Mouse (Mus musculus): ENCODE results near the gene Ppp1r12b.

The Ppp1r12b gene

DNA sequence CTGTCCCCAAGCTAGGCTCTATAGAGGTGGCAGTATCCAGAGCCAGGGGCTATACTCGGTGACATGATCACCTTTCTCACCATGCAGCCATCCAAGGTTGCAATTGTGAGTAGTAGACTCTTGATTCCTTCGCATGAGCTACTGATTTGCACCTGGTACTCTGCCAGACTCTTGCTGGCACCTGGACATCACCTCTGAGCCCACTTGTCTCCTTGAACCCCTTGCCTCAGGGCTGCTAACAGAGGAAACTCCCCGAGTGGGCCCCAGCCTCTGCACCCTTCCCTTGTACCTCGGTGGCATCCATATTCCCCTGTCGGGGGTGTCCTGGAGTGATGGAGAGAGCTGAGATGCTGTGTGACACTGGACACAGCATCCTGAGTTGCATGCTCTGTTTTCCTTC is 234.3 kb downstream of the Ppp1r12b start:
- no peak for DNase-seq (ENCODE audit: low spot score in 2 of 2)

DNA sequence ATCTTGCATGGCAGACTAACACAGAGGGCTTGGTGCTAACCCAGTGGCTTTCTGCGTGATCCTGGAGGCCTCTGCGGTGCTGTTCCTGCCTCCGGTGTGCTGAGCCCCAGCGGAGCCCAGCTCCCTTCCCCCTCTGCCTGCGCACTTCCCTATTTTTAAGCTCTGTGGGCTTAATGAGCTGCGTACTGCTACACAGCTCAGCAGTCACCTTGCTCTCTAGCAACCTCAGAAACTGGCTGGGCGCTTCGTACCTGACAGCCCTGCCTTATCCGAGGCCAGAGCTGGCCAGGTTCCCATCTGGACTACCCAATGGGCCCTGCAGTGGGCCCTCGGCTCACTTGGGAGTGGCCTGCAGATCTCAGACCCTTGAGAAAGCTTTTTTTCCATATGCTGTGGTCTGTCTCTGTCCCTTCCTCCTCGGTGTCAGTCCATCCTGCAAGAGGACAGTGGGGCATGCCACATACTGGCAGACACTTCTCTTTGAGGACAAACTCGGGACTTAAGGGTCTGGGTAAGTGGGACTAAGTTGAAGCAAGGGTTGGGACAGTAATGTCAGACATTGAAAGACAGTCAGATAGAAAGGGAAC is 235.9 kb downstream of the Ppp1r12b start:
- peak in 1 of 2 experiments; percentile 16 for DNase-seq (ENCODE audit: low spot score in 2 of 2)

DNA sequence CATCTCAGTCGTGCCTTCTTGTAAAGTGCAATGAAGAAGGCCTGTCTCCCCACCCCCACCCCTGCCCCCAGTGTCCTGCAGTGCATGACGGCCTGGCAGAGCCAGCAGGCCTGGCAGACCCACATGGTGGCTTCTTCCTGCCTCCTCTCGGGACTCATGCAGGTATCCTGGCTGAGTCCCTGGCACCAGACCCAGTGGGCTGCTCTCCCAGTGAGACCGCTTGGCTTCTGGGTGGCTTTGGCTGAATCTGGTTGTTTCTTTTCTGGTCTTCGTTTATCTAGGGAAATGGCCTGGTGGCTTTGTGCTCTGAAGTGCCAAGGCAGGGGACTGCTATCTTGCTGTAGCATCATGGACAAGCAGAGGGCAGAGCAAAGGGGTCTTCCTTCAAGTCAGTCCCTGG is 240.7 kb downstream of the Ppp1r12b start:
- DNase-seq (ENCODE audit: low spot score in 2 of 2), result no peak

DNA sequence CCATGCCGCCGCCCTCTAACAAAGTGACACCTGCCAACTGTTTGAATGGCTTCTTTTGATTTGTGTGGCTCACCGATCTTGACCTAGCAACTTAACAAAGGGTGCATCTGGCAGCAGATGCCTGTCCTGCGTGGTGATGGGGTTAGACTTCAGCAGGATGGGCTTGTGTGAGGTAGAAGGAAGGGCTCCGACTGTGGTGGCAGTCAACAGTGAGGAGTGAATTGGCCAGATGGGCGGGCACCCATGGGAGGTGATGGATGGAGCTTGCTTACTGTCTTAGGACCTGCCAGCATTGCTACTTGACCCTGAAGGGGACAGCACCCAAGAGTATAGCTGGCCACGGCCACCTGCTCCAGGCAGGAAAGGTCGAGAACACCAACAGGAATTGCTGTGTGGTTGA is 241.6 kb downstream of the Ppp1r12b start:
- DNase-seq (ENCODE audit: low spot score in 2 of 2), result no peak

DNA sequence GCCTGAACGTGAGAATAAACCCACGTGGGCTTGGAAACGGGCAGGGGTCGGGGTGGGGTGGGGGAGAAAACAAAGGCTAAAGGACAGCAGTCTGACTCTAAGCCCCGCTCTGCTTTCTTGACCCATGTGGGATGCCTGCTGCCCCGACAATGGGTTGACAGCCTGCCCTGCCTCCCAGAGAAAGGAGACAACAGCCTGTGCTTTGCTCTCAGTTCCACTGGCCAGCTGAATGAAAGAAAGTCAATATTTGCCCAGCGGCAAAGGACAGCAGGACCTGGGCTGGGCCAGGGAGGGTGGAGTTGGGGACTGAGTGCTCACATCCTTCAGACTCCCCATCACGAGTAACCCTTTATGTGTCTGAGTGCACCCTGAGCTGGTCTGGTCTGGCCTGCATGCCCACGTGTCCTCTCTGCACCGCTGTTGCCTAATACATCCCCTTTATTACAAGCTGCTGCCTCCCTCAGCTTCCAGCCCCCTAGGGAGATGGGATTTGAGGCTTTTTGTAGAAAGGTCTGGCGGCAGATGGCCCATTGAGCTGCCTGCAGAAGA is 242.2 kb downstream of the Ppp1r12b start:
- no peak for DNase-seq (ENCODE audit: low spot score in 2 of 2)

DNA sequence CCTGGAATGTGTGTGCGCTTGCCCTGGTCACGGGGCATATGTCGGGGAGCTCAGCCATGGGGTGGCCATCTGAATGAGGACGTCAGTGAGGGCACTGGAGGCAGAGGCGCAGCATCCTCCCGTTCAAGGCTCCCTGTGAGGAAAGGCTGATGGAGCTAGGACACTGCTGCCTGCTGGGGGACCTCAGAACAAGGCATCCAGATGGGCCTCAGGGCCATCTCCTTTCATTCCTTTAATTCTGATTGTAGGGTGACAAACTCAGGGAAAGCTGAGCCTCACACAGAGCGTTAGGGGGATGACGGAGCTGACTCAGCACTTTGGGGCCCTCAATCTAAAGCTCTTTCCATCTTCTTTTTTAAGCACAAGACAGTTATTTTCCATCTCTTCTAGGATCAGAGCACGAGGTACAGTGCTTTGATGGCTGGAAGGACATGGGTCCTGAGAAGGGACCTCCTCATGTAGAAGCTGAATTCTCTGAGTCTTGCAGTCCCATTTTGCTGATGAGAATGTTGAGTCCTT is 242.9 kb downstream of the Ppp1r12b start:
- no peak for DNase-seq (ENCODE audit: low spot score in 2 of 2)

DNA sequence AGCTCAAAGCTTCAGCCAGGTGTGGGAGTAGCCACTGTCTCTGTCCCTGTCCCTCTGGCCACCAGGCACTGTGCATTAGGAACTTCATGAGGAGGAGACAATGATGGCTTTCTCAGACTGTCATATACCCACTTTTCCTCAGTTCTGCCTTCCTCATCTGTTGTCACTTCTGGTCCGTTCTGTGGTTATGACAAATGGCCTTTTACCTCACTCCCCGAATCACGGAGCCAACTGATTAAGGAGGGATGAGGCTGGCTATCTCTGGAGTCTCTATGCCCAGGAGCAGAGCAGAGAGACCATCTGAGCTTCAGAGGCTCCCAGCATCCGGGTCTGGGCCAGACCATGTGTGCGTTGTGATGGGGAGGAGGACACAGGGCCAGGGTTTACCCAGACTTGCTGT is 244.1 kb downstream of the Ppp1r12b start:
- DNase-seq (ENCODE audit: low spot score in 2 of 2), result no peak

DNA sequence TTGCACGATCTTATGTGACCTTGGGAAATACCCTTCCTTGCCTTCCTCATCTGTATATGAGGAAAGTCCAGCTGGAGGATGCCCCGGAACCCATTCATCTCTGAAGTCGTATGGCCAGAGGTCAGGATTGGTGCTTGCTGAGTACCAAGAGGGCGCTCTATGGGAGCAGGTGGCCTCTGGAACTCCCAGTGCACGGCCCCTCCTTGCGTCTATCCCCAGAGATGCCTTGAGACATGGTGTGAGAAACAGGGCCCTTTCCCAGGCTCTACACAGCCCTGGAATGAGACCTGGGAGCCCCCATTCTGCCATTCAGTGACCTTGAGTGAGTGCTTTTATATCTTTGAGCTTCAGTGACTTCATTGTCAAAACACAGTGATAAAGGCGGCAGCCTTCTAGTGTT is 244.7 kb downstream of the Ppp1r12b start:
- no peak for DNase-seq (ENCODE audit: low spot score in 2 of 2)

DNA sequence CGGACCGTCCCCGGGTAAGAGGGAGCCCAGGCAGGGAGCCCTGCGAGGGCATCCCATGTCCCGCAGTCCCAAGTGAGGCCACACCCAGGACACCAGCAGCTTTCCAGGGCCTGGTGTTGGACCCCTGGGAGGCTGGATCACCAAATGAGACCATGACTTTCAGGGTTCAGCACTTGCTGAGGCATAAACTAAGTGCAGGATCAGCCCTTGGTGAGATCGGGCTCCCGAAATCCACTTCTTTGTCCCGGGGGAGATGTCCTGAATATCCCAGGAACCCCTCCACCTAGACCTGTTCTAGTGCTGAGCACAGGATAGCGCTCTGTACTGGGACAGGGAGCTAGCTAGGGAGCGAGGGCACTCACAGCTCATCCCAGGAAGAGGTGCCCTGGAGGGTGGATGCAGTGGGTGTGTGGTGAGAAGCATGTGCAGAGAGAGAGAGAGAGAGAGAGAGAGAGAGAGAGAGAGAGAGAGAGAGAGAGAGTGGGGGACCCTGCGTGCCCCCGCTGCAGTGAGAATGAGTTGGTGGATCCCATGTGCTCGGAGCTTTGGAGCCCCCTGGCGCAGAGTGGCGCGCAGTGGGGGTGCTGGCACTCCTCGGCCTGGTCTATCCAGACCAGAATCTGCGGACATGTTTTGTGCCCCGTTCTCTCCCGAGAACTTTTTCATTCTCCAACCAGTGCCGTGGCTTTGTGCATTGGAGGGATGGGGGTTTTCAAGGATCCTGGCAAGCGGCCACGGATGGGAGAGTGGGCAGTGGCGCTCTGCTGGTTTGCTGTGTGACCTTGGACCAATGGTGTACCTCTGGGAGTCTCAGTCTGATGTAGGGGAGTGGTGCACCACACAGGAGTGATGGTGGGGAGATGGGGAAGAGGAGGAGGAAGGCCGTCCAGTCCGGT is 246.1 kb downstream of the Ppp1r12b start:
- no peak for DNase-seq (ENCODE audit: low spot score in 2 of 2)

DNA sequence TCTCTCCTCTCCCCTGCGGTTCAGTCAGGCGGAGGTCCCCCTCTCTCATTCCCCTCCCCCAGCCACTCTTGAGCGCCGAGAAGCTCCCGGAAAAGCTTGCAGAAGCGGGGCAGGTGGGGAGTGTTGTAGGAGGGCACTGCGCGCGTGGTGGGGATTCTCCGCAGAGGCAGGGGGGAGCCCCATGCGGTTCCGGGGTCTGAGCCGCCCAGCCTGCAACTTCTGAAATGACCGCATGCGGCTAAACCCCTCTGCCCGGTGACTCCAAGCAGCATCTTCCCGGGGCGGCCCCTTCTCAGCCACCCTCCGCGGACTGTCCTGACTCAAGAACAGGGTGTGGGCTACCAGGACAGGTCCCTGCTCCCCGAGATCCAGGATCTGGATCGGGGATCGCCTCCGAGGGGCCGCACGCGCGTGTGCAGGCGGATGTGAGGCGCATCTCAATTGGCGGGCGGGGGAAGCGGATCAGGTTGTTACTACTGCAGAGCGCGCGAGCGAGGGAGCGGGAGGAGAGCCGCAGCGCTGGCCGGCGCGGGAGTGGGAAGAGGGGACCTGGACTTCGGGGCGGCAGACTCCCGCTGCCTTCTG is 246.8 kb downstream of the Ppp1r12b start:
- no peak for DNase-seq (ENCODE audit: low spot score in 2 of 2)

DNA sequence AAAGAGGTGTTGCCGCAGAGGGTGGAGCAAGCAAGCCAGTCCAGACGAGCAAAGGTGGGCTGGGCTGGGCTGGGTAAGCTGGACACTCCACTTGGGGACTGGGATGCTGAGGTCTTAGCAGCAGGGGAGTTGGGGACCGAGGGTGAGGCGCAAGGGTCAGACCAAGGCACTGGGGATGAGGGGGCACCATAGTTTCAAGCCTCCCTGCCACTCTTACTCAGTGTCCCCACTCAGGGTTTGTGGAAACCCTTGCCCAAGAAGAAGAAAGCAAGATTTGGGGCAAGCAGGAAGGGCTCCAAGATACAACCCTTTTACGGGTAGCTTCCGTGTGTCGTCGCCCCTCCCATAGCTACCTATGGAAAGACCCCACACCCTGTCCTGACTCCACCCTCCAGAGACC is 247.5 kb downstream of the Ppp1r12b start:
- no peak for DNase-seq (ENCODE audit: low spot score in 2 of 2)

DNA sequence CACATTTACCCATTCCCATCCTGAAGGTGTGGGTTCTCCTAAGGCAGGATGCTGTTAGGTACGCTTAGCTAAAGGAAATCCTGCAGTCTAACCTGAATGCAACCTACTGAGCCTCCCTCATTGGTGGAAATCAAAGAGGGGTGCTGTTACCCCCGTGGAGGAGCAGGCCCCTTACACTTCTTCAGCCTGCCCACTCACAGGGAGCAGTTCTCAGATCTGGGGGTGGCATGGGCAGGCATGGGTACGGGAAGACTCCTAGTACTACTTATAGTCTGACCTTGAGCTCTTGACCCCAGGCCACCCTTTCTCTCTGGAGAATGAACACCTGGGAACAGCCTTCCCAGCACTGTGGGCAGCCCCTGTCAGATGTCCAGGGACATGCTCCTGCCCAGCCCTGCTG is 248.2 kb downstream of the Ppp1r12b start:
- no peak for DNase-seq (ENCODE audit: low spot score in 2 of 2)

DNA sequence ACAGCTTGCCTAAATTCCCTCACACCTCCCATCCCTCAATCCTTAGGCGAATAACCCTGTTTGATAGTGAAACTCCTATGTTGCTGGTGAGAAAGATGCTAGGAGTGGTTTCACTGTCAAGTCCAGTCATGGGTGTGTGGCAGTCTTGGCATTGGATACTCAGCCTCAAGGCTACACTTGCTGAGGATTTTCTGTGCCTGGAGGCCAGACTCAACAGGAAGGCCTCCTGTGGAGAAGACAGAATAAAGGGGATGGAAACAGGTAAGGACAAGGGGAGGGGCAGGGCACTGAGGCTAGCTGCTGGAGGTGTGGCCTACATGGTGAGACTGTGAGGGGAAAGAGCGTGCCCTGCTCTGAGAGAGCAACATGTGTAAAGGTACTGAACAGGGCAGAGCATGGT is 249.2 kb downstream of the Ppp1r12b start:
- DNase-seq (ENCODE audit: low spot score in 2 of 2), result no peak

All from spleen, postnatal 14 days (tissue).